Mouse (Mus musculus): Measurements from ENCODE around the gene Acad11. TPM values are rescaled to one million over a fixed set of nuclear protein-coding genes. Genes with fewer than 3 reads are reported as not detected.

Gene Acad11
- 17.2 TPM for total RNA-seq (2023)

GRCm38 (mm10) chr9:104063244-104063961 is at the start of gene Acad11:
Acad11 (plus strand) TSS chr9:104063377.

GRCm38 (mm10) chr9:104040362-104040761 is 22.8 kb upstream of the Acad11 start, which contains the start of gene Gm28305:
Gm28305 (plus strand) TSS chr9:104040662.

GRCm38 (mm10) chr9:104062430-104063243 is 540 bp upstream of the Acad11 start, which contains the start of gene Uba5:
Uba5 (minus strand) TSS chr9:104063134.

GRCm38 (mm10) chr9:104126833-104127232 is 63.7 kb downstream of the Acad11 start, which contains the start of gene Ackr4:
Ackr4 (minus strand) TSS chr9:104126933.

Other genes starting within 250 kb of the Acad11 start
- gene Nphp3, start 60.8 kb upstream of the Acad11 start, total RNA-seq (2023): 3.2 TPM
- not detected for gene Gm28305, start 22.7 kb upstream of the Acad11 start, total RNA-seq (2023)
- 22.7 TPM for gene Uba5, start 243 bp upstream of the Acad11 start, total RNA-seq (2023)
- gene Ackr4, start 63.6 kb downstream of the Acad11 start, total RNA-seq (2023): not detected
- gene Dnajc13, start 199.6 kb downstream of the Acad11 start, total RNA-seq (2023): 75.4 TPM

Data from CD4-positive naive resting alpha-beta T cell, adult 57 days (primary cell).